Mouse (Mus musculus): ENCODE results near the gene Sart3. TPM values are rescaled to one million over a fixed set of nuclear protein-coding genes. Genes with fewer than 3 reads are reported as not detected.
A peak's percentile ranks its signal among the peaks of the same experiment; 100 is the strongest.
"Not testable (repeated sequence)": the region's sequence is repeated elsewhere in the genome, so short reads cannot be mapped to it uniquely, and the experiment has no call there.

Sart3 gene
- total RNA-seq, 2 experiments from 2014 or later, result 30.4 to 30.7 TPM

- DNase-seq, result no peak
Observed at GRCm38 (mm10) chr5:113790453-113791196, 18.3 kb upstream of the Sart3 start.

DNA sequence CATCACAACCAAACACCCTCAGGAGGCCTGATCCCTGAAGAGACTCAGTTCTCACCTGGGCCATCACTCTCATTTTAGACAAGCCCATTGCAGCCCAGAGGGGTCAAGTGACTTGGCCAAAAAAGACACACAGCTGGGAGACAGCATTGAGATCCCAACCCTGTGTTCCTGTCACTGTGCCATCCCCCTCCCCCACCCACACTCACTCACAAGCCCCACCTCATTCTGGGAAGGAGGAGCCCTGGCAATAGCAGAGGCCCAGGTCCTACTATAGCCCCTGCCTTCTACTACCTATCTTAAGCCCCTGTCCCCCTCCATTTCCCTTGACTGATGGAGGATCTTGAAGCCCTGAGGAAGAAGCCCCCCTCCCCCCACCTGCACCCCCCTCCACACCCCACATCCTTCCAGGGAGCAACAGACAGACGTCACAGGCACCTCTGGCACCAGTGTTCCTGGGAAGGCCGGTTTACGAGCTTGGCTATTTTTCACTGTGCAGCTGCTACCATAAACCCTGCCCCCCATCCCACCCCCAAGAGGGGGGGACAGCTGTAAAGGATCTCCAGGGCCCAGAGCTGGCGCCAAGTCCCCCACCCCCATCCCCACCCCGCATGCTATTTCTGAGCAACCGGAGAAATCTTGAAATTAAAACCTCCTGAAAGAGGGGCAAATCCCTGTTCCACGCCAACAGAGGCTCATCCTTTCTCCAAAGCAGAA is 16.9 kb upstream of the Sart3 start:
- peak; percentile 51 for DNase-seq

DNA sequence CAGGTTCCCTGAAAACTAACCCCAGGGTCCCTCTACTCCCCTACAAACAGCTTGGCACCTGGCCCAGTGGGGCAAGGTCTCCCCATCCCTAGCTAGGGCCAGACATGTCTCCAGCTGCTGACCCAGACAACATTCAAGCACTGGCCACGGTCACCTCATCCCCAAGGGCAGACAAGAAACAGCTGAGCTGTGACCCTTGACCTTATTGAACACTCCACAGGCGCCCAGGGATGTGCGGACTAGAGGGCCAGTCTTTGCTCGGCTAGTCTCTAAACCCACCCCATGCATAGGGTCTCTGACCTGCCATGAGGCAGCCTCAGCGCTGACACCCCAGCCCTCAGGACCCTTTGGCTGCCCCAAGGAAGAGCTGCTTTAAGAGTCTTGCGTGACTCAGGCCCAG is 16.3 kb upstream of the Sart3 start:
- no peak for DNase-seq

DNA sequence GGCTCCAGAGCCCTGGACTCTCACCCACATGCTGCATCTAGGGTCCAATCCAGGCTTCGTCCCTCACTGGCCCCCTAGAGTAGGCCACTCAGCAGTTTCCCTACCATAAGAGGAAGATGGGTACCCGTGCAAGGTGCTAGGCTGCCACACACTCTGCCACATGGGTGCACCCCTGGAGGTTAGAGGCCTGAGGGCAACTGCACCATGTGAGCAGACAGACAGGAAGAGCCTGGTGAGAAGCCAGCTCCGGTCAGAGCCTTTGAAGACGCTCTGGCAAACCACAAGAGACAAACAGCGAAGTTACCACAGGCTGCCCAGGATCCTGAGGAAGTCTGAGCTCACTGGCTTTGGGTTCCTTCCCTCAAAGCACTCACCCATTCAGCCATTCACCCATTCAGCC is 14.7 kb upstream of the Sart3 start:
- no peak for DNase-seq

GRCm38 (mm10) chr5:113784104-113784503 is 11.8 kb upstream of the Sart3 start:
- DNase-seq, result peak; percentile 48

DNA sequence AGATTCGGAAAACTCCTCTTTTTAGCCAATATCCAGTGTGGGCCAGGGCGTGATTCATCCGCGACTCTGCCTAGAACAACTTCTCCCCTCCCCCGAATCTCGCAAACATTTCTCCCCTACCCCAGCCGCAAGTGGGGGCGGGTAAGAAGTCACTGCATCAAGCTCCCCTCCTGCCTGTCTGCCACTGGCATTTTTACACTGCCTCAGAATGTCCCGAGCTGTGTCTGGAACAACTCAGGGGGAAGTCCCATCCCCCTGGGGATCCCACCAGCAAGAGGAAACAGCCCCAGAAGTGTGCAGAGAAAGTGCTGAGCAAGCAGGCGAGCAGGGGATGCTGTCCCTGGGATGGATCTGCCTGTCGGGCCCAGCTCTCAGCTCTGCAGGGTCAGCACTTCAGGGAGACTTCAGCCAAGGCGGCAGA is 11.3 kb upstream of the Sart3 start:
- peak; percentile 67 for DNase-seq

DNA sequence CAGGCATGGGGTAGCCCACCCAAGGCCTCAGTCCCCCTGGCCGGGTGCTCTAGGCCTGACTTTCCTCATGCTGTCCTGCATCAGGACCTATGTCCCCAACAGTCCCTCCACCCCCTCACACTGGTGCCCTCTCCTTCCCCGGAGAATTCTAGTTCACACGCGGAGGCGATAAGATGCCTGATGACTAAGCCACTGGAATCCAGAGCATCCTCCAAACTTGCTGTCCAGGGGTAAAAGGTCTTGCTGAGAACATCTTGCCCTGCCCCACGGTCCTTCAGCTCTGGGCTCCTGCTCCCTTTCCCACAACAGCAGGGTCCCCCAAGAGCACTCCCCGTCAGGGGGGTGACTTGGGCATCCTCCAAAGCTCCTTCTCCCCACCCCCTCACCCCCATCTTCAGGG is 10.3 kb upstream of the Sart3 start:
- DNase-seq, result no peak

- DNase-seq, result no peak
Observed at GRCm38 (mm10) chr5:113781875-113782274, 9.6 kb upstream of the Sart3 start.

DNA sequence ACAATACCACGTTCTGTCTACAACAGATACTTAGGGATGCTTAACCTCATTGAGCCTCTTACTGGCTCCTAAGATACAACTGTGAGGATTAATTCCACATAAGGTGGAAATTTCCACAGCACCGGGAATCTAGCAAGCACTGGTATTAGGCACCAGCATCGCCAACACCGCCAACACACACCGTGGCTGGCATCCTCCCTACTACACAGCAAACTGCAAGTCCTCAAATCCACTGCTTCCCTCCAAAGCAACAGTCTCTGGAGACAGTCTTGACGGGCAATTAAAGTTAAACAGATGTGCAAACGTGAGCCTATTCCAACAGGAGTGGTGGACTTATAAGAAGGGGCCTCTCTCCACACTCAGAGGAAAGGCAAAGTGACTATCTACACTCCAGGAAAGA is 8.9 kb upstream of the Sart3 start:
- no peak for DNase-seq

DNA sequence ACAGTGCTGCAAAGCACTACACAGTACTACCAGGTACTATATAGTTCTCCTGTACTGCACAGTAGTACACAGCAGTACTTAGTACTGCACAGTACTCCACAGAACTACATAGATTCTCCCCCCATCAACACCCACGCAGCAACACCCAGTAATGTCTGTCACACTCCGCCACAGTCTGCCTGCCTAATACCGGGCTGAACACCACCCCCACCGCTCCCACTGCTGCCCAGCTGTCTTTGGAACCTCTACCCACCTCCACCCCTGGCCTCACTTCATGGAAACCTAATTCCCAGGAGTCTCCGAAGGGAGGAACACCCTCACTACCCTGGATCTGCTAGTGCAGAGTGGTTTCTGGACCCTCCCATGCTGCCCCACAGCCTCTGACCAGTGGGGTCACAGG is 8.5 kb upstream of the Sart3 start:
- no peak for DNase-seq

- no peak for DNase-seq
Observed at GRCm38 (mm10) chr5:113780082-113780752, 7.9 kb upstream of the Sart3 start.

DNA sequence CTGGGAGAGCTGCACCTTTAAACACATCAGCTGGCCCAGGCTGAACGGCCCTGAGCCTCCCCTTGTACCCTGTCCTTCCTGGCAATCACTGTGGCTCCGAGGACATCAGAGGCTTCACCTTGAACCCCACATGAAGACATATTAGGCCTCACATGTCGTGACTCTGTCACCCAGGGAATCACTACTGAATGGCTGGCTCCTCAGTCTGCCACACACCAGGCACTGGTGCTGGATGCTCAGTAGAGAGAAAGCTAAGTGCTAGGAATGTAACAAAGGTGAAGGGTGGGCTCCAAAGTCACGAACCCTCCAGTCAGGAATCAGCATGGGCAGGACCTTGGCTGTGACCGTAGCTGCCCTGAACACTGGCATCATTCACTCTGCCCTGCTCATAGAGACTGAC is 7.3 kb upstream of the Sart3 start:
- no peak for DNase-seq

- DNase-seq, result not testable (repeated sequence)
Observed at GRCm38 (mm10) chr5:113777728-113778127, 5.4 kb upstream of the Sart3 start.

DNA sequence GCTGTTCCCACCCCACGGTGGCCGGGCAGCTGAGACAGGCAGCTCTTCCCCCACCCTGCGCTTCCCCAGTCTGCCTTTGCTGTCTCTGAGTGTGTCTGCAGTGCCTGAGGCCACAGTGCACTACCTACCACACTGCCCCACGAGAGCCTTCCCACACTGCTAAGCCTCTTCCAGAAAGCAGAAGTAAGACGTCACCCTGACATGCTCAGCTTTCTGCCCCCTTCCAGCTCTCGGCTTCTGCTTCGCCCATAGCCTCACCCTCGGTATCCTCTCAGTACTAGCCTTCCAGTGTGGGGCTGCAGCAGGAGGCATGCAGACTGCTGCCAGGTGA is 4.6 kb upstream of the Sart3 start:
- DNase-seq, result no peak

GRCm38 (mm10) chr5:113776128-113776895 is 4.0 kb upstream of the Sart3 start:
- DNase-seq, result no peak

DNA sequence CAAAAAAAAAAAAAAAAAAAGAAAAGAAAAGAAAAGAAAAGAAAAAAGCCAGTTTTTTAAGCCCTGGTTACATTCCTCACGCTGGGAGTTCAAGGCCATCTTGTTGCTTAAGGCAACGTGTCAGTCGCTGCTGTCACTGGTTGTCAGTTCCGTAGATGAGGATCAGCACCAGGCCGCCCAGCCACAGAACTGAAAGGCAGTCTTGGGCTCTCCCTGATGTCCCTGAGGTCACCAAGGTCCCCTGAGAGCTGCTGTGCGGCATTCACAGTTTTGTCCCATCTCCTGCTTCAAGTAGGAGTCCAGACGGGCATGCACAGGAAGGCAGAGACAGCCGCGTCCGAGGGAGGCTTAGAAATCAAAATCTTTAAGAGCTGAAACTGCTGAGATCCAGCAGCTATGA is 3.3 kb upstream of the Sart3 start:
- no peak for DNase-seq

DNA sequence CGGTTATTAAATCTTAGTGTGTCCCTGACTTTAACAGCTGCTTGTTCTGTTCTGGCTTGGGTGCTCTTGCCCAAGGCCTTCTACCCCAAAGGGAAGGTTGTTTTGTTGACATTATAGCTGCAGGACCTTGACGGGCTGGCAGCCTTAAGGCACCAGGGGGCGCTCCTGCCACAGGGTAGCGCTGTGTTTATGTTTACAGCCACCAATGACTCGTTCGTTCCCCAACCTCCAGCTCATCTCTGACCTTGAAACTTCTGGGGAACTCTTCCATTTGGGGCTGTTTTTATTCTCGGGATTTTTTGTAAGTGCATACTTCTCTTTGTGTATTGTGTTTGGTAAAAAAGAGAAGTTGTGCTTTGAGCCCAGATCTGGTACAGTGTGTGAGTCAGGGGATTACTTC is 1.4 kb upstream of the Sart3 start:
- peak; percentile 94 for DNase-seq

- no peak for DNase-seq
Observed at GRCm38 (mm10) chr5:113772905-113773519, 702 bp upstream of the Sart3 start.

- peak; percentile 86 for DNase-seq
Observed at GRCm38 (mm10) chr5:113771213-113772162, 822 bp downstream of the Sart3 start.

DNA sequence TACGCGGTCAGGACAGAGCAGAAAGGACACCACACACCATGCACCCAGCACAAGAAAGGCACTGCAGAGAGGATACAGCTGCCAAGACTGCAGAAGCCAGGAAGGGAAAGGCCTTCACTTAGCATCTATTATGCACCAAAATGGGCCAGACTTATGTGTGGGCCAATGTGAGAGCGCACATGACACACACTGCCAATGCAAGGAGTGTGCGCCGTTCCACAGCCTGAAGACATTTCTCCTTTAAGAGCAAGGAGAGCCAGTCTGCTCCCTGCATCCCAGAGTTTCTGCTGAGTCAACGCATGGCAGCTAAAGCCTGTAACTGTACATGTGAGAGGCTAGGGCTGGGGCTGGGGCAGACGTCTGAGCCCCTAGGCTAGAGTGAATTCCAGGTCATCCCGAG is 3.5 kb downstream of the Sart3 start:
- no peak for DNase-seq

Measured in heart, postnatal 4 days (tissue).